Mouse (Mus musculus): ENCODE measurements at regions not wholly inside any gene's neighbourhood (a gene's known extent, or its start where the extent isn't known, plus 50 kb on each side); places are given as distances from the start of the nearest gene placed in this dataset.

DNA sequence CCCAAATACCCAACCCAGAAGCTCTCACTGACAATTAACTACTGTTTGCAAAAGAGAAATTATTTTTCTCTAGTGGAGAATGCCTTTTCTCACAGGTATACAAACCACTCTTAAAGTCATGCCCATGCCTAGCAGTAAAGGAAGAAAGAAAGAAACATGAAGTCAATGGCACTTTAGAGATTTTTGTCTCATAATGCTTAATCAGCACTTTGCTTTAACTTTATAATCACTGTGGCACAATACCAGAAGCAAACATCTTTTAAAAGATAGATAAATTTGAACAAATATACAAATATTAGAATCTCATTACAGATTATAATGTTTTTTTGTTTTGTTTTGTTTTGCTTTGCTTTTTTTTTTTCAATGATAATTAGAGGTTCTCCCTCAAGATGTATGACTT is 270.6 kb upstream of the 1700009N14Rik start:
- DNase-seq (ENCODE audit: low spot score in 2 of 2) = no peak

GRCm38 (mm10) chr4:39185680-39186079 is 264.4 kb upstream of the 1700009N14Rik start:
- no peak for DNase-seq (ENCODE audit: low spot score in 2 of 2)

GRCm38 (mm10) chr4:39199152-39199551 is 250.9 kb upstream of the 1700009N14Rik start:
- peak in 1 of 2 experiments; percentile 15 for DNase-seq (ENCODE audit: low spot score in 2 of 2)

DNA sequence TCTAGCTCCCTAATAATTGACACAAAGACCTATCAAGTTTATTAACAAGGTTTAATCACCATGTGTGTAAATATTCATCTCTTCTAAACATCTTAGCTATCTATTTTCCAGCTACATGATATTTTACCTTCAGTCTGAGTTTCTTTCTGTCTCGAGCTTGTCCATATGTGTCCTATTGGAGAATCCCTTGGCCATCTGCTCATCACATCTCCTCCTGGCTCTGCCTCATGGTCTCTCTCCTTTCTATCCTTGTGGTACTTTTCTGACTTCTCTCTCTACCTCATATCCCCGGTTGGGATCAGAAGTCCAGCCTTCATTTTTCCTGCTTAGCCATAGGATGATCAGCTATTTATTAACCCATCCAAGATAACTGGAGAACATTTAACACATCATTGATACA is 239.5 kb upstream of the 1700009N14Rik start:
- no peak for DNase-seq (ENCODE audit: low spot score in 2 of 2)

All from frontal cortex, postnatal 25 days (tissue).